Mouse (Mus musculus) olfactory bulb, adult 2 months (tissue): ENCODE results near the gene Hap1.

ENCODE experiments used
- CTCF ChIP-seq: fragments of 200-500 bp; IDR thresholded peaks from 2 replicates; pipeline ENCODE4 v1.5.1; 2012; ENCODE audit warnings: low read depth, mild to moderate bottlenecking, low read length, moderate library complexity; ENCODE audit not compliant: insufficient read depth
- POLR2A ChIP-seq: fragments of 200-500 bp; IDR thresholded peaks from 2 replicates; pipeline ENCODE4 v1.6.1; 2012; ENCODE audit warnings: mild to moderate bottlenecking, low read depth, low read length, moderate library complexity; ENCODE audit not compliant: insufficient read depth

DNA sequence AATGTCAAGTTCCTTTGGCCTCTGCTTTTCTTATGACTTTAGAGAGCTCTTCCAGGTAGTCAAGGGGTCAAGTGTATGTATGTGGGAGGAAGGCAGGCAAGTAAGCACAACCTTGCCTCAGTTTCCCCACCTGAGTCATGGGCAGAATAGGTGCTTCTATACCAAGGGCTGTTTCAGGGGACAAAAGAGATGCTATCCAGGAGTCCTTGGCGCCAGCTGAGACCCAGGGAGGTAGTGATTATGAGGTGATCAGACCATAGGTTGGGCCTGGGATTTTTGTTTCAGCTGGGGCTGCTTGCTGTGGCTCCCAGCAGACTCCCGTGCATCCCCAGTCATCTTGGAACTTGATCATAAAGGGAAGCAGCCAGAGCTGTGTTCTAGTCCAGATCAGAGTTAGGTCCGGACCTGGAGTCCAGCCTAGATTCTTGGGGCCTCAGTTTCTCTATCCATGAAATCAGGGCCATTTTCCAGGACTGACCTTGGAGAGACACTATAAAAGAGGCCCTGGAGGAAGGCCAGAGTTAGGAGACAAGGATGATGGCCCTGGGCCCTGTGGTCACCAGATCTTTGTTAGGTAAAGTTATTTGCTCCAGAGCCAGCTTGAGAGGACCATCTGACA lies 48.6 kb upstream of the Hap1 start:
- TF ChIP-seq POLR2A = no peak
- TF ChIP-seq CTCF = no peak
